Mouse (Mus musculus): ENCODE data around the gene Rasgrf1. TPM values are rescaled to one million over a fixed set of nuclear protein-coding genes. Genes with fewer than 3 reads are reported as not detected.

The Rasgrf1 gene
- polyA plus RNA-seq, 1 experiment from 2014 or later, result 0.74 TPM

DNA sequence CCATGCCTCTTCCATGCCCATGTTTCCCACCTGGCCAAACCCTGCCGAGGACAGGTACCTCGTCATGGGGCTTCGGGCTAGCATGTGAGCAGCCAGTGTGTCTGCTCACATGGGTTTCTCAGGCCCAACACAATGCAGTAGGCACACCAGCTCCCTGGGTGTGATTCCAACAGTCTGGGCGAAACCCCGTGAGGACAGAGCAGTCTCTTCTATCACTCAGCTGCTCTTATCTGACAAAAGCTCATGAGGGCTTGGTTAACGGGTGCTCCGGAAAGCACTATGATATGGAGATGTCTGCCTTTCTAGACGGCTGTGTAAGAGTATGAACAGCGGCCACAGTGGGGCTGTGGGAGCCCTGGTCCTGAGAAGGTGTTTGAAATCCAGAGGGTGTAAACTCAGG, 37.1 kb downstream of the Rasgrf1 start:
- H3K36me3 ChIP-seq, result no peaks in the 10 kb centered on the region
- H3K9me3 ChIP-seq, result no peaks in the 10 kb centered on the region
- no peaks in the 10 kb centered on the region for H3K27me3 ChIP-seq (replicated peaks)
- no peak overlapping the region for H3K27ac ChIP-seq
- H3K4me3 ChIP-seq (replicated peaks), result no peak overlapping the region
- no peak overlapping the region for H3K9ac ChIP-seq
- H3K4me2 ChIP-seq, result no peak overlapping the region
- ATAC-seq (ENCODE audit: insufficient read depth, low FRiP score, low read depth), result no peak
- 81% methylated on average over 9 of the region's 9 CpGs for WGBS
- H3K4me1 ChIP-seq, result no peaks in the 10 kb centered on the region

DNA sequence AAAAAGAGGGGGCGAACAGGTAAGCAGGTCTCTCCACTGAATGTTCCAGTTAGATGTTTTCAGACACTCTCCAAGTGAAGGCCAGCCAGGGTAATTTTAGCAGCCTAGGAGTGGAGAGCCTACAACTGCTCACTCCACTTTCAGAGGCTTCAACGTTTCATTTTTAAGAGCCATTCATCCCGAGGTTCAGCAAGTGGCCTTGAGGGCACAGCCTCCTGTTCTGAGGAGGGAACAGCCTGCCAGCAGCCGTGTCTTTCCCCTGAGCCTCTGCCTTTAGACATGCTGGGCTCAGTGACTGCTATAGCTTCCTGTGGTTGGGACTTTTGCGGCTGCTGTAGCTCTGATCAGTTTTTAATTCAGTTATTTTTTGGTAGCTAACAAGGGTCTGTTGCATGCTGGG, 38.9 kb downstream of the Rasgrf1 start:
- no peak overlapping the region for H3K9ac ChIP-seq
- H3K4me1 ChIP-seq, result no peaks in the 10 kb centered on the region
- no peak overlapping the region for H3K4me2 ChIP-seq
- no peaks in the 10 kb centered on the region for H3K36me3 ChIP-seq
- H3K27ac ChIP-seq, result no peak overlapping the region
- ATAC-seq (ENCODE audit: insufficient read depth, low FRiP score, low read depth), result no peak
- H3K9me3 ChIP-seq, result no peaks in the 10 kb centered on the region
- no peaks in the 10 kb centered on the region for H3K27me3 ChIP-seq (replicated peaks)
- WGBS, result 71% methylated on average over 5 of the region's 5 CpGs
- H3K4me3 ChIP-seq (replicated peaks), result no peak overlapping the region

DNA sequence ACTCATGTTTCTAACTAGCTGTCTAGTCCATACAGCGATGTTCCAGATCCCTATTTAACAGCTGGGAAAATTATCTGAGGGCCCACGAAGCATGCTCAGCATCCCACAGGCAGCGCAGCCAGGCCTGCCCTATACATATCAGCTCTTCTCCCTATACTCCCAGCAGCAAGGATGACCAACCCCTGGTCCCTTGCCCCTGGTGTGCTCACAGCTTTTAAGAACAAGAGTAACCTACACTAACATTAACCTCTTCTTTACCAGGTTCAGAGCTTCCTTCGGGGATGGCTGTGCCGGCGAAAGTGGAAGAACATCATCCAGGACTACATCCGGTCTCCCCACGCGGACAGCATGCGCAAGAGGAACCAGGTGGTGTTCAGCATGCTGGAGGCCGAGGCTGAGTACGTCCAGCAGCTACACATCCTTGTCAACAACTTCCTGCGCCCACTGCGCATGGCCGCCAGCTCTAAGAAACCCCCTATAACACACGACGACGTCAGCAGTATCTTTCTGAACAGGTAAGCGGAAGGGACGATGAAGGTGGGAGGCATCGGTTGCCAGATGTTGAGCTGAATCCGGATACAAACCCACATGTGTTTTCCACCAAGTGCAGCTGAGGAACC, 44.0 kb downstream of the Rasgrf1 start:
- Histone ChIP-seq H3K9ac (no peak overlapping the region), H3K4me2 (no peak overlapping the region), H3K27ac (no peak overlapping the region), H3K9me3 (no peaks in the 10 kb centered on the region), H3K36me3 (no peaks in the 10 kb centered on the region), H3K27me3 (replicated peaks) (no peaks in the 10 kb centered on the region), H3K4me1 (no peaks in the 10 kb centered on the region), H3K4me3 (replicated peaks) (no peak overlapping the region)
- no peak for ATAC-seq (ENCODE audit: insufficient read depth, low FRiP score, low read depth)
- 88% methylated on average over 22 of the region's 22 CpGs for whole genome bisulfite sequencing

DNA sequence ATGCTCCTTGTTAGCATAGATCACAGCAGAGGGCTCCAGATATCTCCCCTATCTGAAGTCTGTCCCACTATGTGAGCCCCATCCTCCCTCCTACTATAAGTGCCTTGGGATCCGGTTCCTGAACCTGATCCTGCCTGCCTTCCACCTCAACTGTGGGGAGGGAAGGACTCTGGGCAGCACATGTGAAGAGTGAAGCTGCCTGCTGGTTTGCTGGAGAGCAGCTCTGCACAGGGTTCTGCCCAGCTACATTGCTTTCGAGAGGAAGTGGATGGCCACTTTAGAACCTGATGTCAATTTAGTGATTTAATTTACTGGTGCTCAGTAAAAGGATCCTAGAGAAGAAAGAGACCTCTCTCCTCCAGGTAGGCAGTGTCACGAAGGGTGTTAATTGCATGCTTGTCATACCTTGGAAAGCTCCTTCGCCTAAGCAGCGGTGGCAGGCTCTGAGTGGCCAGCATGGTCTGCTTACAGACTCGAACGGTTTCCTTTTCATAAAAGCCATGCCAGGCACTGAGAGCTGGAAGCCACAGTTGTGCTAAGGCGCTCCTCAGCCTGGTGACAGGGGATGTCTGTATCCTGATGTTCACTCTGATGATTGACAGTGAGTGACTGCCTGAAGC, 45.3 kb downstream of the Rasgrf1 start:
- no peaks in the 10 kb centered on the region for H3K9me3 ChIP-seq
- H3K4me2 ChIP-seq, result no peak overlapping the region
- no peaks in the 10 kb centered on the region for H3K4me1 ChIP-seq
- H3K27ac ChIP-seq, result no peak overlapping the region
- H3K36me3 ChIP-seq, result no peaks in the 10 kb centered on the region
- H3K27me3 ChIP-seq (replicated peaks), result no peaks in the 10 kb centered on the region
- WGBS, result 57% methylated on average over 8 of the region's 8 CpGs
- ATAC-seq (ENCODE audit: insufficient read depth, low FRiP score, low read depth), result no peak
- H3K4me3 ChIP-seq (replicated peaks), result no peak overlapping the region
- H3K9ac ChIP-seq, result no peak overlapping the region

DNA sequence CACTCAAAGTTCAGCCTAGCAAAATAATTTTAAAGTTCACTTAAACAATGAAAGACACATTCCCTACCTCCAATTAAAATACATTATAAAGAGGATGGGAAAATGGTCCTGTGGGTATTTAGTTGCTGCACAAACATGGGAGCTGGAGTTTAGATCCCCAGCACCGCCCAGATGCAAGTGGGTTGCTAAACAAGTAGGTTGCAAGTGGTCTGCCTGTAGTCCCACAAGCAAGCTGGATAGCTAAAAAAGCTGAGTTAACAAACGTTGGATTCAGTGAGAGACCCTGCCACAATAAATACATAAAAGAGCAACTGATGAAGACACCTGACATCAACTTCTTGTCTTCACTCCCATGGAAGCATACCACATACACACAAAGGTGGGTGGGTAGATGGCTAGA, 49.3 kb downstream of the Rasgrf1 start:
- ATAC-seq (ENCODE audit: insufficient read depth, low FRiP score, low read depth), result no peak
- no peaks in the 10 kb centered on the region for H3K9me3 ChIP-seq
- no peaks in the 10 kb centered on the region for H3K27me3 ChIP-seq (replicated peaks)
- H3K9ac ChIP-seq, result no peak overlapping the region
- no peak overlapping the region for H3K27ac ChIP-seq
- H3K4me3 ChIP-seq (replicated peaks), result no peak overlapping the region
- H3K36me3 ChIP-seq, result no peaks in the 10 kb centered on the region
- no peak overlapping the region for H3K4me2 ChIP-seq
- WGBS, result 80% methylated on average over 2 of the region's 2 CpGs
- no peaks in the 10 kb centered on the region for H3K4me1 ChIP-seq

DNA sequence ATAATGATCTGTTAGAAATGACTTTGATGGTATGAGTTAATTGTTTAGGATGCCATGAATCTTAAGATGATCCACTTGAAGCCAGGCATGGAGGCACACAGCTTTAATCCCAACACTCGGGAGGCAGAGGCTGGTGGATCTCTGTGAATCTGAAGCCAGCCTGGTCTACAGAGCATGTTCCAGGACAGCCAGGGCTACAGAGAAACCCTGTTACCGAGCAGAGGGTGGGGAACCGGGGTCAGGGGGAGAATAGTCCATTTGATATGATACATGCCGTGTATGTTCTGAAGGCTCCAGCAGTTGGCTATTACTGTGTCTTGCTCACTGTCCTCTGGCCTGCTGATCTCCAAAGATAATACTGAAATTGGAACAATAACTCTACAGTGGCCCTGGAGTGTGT, 54.4 kb downstream of the Rasgrf1 start:
- H3K4me2 ChIP-seq, result no peak overlapping the region
- H3K4me3 ChIP-seq (replicated peaks), result no peak overlapping the region
- no peaks in the 10 kb centered on the region for H3K9me3 ChIP-seq
- H3K27ac ChIP-seq, result no peak overlapping the region
- ATAC-seq (ENCODE audit: insufficient read depth, low FRiP score, low read depth), result no peak
- 78% methylated on average over 4 of the region's 4 CpGs for WGBS
- H3K9ac ChIP-seq, result no peak overlapping the region
- no peaks in the 10 kb centered on the region for H3K4me1 ChIP-seq
- no peaks in the 10 kb centered on the region for H3K36me3 ChIP-seq
- no peaks in the 10 kb centered on the region for H3K27me3 ChIP-seq (replicated peaks)

DNA sequence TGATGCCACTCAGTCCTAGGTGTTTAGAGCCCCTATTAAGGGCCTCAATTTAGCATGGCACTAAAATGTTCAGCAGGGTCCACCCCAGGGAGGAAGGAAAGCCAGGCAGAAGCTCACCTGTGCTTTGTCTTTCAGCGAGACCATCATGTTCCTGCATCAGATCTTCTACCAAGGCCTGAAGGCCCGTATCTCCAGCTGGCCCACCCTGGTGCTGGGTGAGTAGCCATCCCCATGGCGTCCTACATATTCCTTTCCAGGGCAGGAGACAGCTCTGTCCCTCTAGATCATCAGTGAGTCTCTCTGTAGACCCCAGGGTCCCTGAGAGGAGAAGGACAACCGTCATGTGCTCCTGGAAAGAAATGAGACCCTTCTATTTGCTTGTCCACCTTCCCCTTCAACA, 58.0 kb downstream of the Rasgrf1 start:
- Histone ChIP-seq H3K9me3 (no peaks in the 10 kb centered on the region), H3K4me3 (replicated peaks) (no peak overlapping the region), H3K9ac (no peak overlapping the region), H3K27ac (no peak overlapping the region), H3K4me2 (no peak overlapping the region), H3K4me1 (no peaks in the 10 kb centered on the region), H3K36me3 (no peaks in the 10 kb centered on the region), H3K27me3 (replicated peaks) (peaks cover 3% of the 10 kb centered on the region; the same call in 1 of the 2 replicates)
- 75% methylated on average over 4 of the region's 4 CpGs for WGBS
- no peak for ATAC-seq (ENCODE audit: insufficient read depth, low FRiP score, low read depth)

DNA sequence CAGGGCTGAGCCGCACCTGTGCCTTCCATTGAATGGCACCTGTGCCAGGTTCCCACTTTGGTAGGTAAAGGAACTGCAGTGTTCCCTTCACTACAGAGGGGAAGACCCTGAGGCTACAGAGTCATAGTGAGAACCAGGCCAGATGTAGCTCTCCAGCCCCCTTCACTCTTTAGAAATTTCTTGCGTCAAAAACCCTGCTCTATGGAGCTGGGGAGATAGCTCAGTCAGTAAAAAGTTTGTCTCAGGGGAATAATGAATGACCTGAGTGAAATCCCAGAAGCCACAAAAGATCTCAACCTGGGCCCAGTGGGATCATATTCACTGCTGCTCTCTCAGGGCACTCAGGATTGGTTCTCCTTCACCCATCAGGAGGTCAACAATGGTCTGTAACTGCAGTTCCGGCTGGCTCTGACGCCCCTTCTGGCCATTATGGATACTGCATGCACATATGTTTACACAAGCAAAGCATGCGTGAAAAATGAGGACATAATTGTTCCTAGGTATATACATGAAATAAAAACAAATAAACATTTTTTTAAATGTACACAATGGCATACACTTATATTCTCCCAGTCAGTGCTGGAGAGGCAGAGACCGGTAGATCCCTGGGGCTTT, 59.2 kb downstream of the Rasgrf1 start:
- WGBS, result 78% methylated on average over 6 of the region's 6 CpGs
- no peaks in the 10 kb centered on the region for H3K36me3 ChIP-seq

DNA sequence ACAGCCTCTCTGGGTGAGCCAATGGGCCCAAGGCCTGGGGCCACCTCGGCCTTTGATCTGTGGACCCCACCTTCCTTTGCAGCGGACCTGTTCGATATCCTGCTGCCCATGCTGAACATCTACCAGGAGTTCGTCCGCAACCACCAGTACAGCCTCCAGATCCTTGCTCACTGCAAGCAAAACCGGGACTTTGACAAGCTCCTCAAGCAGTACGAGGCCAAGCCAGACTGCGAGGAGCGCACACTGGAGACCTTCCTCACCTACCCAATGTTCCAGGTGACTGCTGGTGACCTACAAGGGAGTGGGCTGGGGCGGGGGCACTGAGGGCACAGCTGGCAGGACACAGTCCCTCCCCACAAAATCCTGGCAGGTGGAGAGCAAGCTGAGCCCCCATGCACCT, 60.6 kb downstream of the Rasgrf1 start:
- Histone ChIP-seq H3K27me3 (replicated peaks) (peaks cover 6% of the 10 kb centered on the region; the same call in 1 of the 2 replicates), H3K4me3 (replicated peaks) (no peak overlapping the region), H3K4me1 (no peaks in the 10 kb centered on the region), H3K36me3 (no peaks in the 10 kb centered on the region), H3K4me2 (no peak overlapping the region), H3K9ac (no peak overlapping the region), H3K27ac (no peak overlapping the region), H3K9me3 (no peaks in the 10 kb centered on the region)
- no peak for ATAC-seq (ENCODE audit: insufficient read depth, low FRiP score, low read depth)
- 89% methylated on average over 10 of the region's 10 CpGs for WGBS

More for the DNA sequence above, 59.2 kb downstream of the Rasgrf1 start:
- Histone ChIP-seq H3K4me1 (no peaks in the 10 kb centered on the region), H3K27me3 (replicated peaks) (peaks cover 6% of the 10 kb centered on the region; the same call in 1 of the 2 replicates), H3K4me3 (replicated peaks) (no peak overlapping the region), H3K9me3 (no peaks in the 10 kb centered on the region), H3K27ac (no peak overlapping the region), H3K4me2 (no peak overlapping the region), H3K9ac (no peak overlapping the region)
- ATAC-seq (ENCODE audit: insufficient read depth, low FRiP score, low read depth), result no peak

DNA sequence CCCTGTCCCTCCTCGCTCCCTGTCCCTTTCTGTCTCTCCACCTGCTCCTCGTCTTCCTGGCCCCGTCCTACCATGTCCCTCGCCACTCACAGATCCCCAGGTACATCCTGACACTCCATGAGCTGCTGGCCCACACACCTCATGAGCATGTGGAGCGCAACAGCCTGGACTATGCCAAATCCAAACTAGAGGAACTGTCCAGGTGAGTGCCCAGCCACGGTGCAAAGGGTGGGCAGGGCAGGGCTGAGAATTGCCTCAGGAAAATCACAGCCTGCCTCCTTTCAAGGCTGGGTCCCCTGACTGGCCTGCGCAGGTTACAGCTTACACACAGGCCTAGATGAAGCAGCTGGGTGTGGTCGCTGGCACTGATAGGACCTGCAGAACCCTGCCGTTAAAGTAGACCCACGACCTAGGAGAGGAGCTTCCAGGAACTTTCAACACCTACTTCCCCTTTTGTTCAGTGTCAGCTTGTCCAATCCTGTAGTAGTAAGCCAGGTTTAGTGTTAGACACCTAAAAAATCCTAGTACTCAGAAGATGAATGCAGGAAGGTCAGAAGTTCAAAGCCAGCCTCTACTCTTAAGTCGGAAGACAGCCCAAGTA, 61.3 kb downstream of the Rasgrf1 start:
- H3K27ac ChIP-seq, result no peak overlapping the region
- 63% methylated on average over 11 of the region's 11 CpGs for WGBS
- no peaks in the 10 kb centered on the region for H3K9me3 ChIP-seq
- H3K4me2 ChIP-seq, result no peak overlapping the region
- no peak overlapping the region for H3K4me3 ChIP-seq (replicated peaks)
- H3K9ac ChIP-seq, result no peak overlapping the region
- ATAC-seq (ENCODE audit: insufficient read depth, low FRiP score, low read depth), result no peak
- H3K36me3 ChIP-seq, result no peaks in the 10 kb centered on the region
- peaks cover 6% of the 10 kb centered on the region; the same call in 1 of the 2 replicates for H3K27me3 ChIP-seq (replicated peaks)
- no peaks in the 10 kb centered on the region for H3K4me1 ChIP-seq

DNA sequence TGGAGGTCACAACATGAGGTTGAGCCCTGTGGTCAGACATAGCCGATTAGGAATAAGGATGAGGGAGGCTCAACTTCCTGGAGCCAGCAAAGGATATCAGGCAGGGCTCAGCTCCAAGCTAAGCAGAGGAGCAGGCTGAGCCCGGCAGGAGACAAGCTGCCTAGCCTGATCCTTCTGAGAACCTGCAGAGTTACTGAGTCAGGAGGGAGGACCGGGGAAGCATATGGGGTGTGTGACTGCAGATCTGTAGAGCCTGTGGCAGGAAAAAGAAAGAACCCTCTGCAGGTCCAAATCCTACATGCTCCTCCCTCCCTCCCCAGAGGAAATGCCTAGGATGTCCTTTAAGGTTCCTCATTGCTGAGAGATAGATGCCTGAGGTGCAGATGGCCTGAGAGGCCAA, 62.6 kb downstream of the Rasgrf1 start:
- Histone ChIP-seq H3K9ac (no peak overlapping the region), H3K27ac (no peak overlapping the region), H3K4me1 (no peaks in the 10 kb centered on the region), H3K4me2 (no peak overlapping the region), H3K4me3 (replicated peaks) (no peak overlapping the region), H3K27me3 (replicated peaks) (peaks cover 6% of the 10 kb centered on the region; the same call in 1 of the 2 replicates), H3K36me3 (no peaks in the 10 kb centered on the region), H3K9me3 (no peaks in the 10 kb centered on the region)
- WGBS, result 32% methylated on average over 3 of the region's 3 CpGs
- no peak for ATAC-seq (ENCODE audit: insufficient read depth, low FRiP score, low read depth)

DNA sequence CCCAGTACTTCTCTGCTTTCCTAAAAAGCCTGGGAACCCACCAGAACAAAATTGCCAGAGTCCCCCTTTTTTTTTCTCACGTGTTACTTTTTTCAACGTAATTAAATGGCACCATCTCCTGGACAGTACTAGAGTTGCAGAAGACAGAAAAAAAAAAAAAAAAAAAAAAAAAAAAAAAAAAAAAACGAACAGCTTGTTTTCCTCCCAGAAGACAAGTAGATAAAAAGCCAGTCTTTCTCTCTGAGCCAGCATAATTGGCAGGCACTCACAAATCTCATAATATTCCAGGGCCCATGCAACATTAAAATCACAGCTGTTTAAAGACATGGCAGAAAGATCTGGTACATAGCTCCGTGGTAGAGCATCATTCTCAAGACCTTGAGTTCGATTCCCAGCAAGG, 64.1 kb downstream of the Rasgrf1 start:
- Histone ChIP-seq H3K4me3 (replicated peaks) (no peak overlapping the region), H3K27me3 (replicated peaks) (peaks cover 6% of the 10 kb centered on the region; the same call in 1 of the 2 replicates), H3K36me3 (no peaks in the 10 kb centered on the region), H3K9ac (no peak overlapping the region), H3K4me2 (no peak overlapping the region), H3K9me3 (no peaks in the 10 kb centered on the region), H3K4me1 (no peaks in the 10 kb centered on the region), H3K27ac (no peak overlapping the region)
- 23% methylated on average over 5 of the region's 5 CpGs for WGBS
- ATAC-seq (ENCODE audit: insufficient read depth, low FRiP score, low read depth), result no peak

Measured in stomach, embryonic 15.5 days (tissue).